Mouse (Mus musculus) neural tube, embryonic 15.5 days (tissue): ENCODE measurements around the gene Vopp1. TPM values are rescaled to one million over a fixed set of nuclear protein-coding genes. Genes with fewer than 3 reads are reported as not detected.

Experiments used
- ATAC-seq: fragments of 200-750 bp; cut with Nextera tagmentation; 2 replicates; pipeline ENCODE4 v1.8.0; 2017; ENCODE audit warnings: mild to moderate bottlenecking, moderate TSS enrichment, moderate library complexity; ENCODE audit not compliant: low FRiP score
- H3K27ac ChIP-seq: fragments of 300-500 bp; sonication (generic); replicated peaks from 2 replicates; pipeline ENCODE4 v1.5.1; 2015; ENCODE audit warnings: mild to moderate bottlenecking, inconsistent platforms
- H3K27me3 ChIP-seq: fragments of 300-500 bp; sonication (generic); replicated peaks from 2 replicates; pipeline ENCODE4 v1.6.1; 2015; ENCODE audit warnings: inconsistent platforms
- H3K36me3 ChIP-seq: fragments of 300-500 bp; sonication (generic); 2 replicates; pipeline ENCODE4 v1.6.1; 2015; ENCODE audit warnings: inconsistent platforms
- H3K4me1 ChIP-seq: fragments of 300-500 bp; sonication (generic); 2 replicates; pipeline ENCODE4 v1.6.1; 2015; ENCODE audit warnings: inconsistent platforms
- H3K4me2 ChIP-seq: fragments of 300-500 bp; sonication (generic); 2 replicates; pipeline ENCODE4 v1.6.1; 2015; ENCODE audit warnings: inconsistent platforms, mild to moderate bottlenecking, moderate library complexity
- H3K4me3 ChIP-seq: fragments of 300-500 bp; sonication (generic); replicated peaks from 2 replicates; pipeline ENCODE4 v1.5.1; 2015; ENCODE audit warnings: mild to moderate bottlenecking, inconsistent platforms
- H3K9ac ChIP-seq: fragments of 300-500 bp; sonication (generic); replicated peaks from 2 replicates; pipeline ENCODE4 v1.6.1; 2015; ENCODE audit warnings: mild to moderate bottlenecking, inconsistent platforms
- H3K9me3 ChIP-seq: fragments of 300-500 bp; sonication (generic); replicated peaks from 2 replicates; pipeline ENCODE4 v1.6.1; 2016; ENCODE audit warnings: inconsistent platforms
- WGBS: fragments of 180-500 bp; shearing (Covaris S2); methylation state at CpG from one replicate; pipeline ENCODE4 v1.1.7; 2015; ENCODE audit warnings: mixed read lengths; 5-methylcytosine and 5-hydroxymethylcytosine counted together
- polyA plus RNA-seq: library from polyadenylated mRNA; unstranded; fragments of >200 nt; fragmentation: Nextera tagmentation; extraction: Ambion mirVana; gene quantifications from 2 replicates; pipeline ENCODE4 v1.2.1, GENCODE M21; 2015

Gene Vopp1
- polyA plus RNA-seq, 1 experiment from 2014 or later: 197 TPM

DNA sequence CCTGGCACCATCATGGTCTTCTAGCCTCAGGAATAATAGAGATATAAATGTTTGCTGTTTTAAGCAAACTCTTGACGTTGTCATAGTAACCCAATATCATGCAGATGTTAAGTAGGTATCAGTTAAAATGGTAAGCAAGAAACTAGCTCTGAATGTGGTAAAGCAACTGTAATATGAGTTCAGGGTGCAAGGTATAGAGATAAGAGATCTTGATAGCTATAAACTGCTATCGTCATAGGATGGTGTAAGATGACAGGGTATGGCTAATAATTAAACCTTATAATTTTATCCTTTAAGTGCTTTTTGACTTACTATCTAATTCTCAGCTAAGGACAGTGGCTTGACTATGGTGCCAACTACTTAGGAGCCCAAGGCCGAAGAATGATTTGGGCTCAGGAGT lies 44.6 kb downstream of the Vopp1 start:
- Histone ChIP-seq H3K9me3 (no peaks in the 10 kb centered on the region), H3K4me1 (peaks cover 7% of the 10 kb centered on the region), H3K27ac (no peak overlapping the region), H3K4me2 (no peak overlapping the region), H3K36me3 (no peaks in the 10 kb centered on the region), H3K4me3 (no peak overlapping the region), H3K9ac (no peak overlapping the region), H3K27me3 (no peaks in the 10 kb centered on the region)
- 91% methylated on average over 3 of the region's 3 CpGs for WGBS
- no peak for ATAC-seq

DNA sequence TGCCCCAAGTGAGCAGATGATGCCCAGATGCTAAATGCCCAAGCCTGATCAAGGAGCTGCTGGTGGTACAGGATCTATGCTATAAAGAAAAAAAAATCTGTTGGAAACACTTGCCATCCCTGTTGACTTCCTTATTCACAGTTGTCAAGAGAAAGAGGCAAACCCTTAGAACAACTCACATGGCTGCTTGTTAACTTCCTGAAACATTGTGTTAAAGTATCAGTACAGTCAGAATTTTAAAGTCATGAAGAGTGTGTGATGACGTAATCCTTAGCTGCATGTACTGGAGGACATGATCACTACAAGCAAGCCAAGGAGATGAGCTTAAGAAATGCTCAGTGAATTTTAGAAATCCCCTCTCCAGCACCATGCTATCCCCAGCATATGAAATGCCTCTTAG lies 51.2 kb downstream of the Vopp1 start:
- Histone ChIP-seq H3K36me3 (peaks cover 23% of the 10 kb centered on the region), H3K4me3 (no peak overlapping the region), H3K27me3 (no peaks in the 10 kb centered on the region), H3K4me2 (no peak overlapping the region), H3K9ac (no peak overlapping the region), H3K4me1 (no peaks in the 10 kb centered on the region), H3K27ac (no peak overlapping the region), H3K9me3 (no peaks in the 10 kb centered on the region)
- 93% methylated on average over 1 of the region's 1 CpGs for WGBS
- ATAC-seq: no peak

DNA sequence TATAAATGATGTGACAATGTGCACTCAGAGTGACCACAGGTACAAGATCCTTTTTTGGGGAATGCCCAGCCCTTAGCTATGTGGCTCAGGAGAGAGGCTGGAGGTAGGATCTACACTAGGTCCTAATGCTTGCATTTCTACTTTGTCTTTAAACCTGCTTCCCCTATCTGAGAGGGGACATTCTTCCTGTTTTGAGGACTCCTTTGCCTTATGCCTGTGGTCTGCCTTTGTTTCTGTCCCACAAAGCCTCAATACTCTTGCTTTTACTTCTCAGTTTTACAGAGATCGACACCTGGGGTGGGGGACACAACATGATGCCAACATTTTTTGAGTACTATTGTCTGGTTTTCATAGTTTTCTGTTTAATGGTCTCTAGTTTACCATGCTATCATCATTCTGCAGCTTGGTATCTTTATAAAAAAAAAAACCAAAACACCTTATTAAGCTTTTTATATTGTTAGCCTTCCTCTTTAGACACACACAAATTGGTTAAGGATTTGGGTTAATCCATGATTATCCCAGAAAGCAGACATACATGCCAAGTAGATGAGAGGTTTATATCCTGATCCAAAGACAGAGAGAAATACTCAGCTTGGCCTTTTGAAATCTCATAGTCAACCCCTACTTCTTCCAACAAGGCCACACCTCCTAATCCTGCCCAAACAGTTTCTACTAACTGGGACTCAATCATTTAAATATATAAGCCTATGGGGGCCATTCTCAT lies 54.3 kb downstream of the Vopp1 start:
- no peak overlapping the region for H3K9ac ChIP-seq
- H3K27me3 ChIP-seq: no peaks in the 10 kb centered on the region
- no peaks in the 10 kb centered on the region for H3K4me1 ChIP-seq
- no peak overlapping the region for H3K4me3 ChIP-seq
- WGBS: 87% methylated on average over 1 of the region's 1 CpGs
- H3K27ac ChIP-seq: no peak overlapping the region
- no peak overlapping the region for H3K4me2 ChIP-seq
- H3K36me3 ChIP-seq: peaks cover 26% of the 10 kb centered on the region
- no peaks in the 10 kb centered on the region for H3K9me3 ChIP-seq
- no peak for ATAC-seq

DNA sequence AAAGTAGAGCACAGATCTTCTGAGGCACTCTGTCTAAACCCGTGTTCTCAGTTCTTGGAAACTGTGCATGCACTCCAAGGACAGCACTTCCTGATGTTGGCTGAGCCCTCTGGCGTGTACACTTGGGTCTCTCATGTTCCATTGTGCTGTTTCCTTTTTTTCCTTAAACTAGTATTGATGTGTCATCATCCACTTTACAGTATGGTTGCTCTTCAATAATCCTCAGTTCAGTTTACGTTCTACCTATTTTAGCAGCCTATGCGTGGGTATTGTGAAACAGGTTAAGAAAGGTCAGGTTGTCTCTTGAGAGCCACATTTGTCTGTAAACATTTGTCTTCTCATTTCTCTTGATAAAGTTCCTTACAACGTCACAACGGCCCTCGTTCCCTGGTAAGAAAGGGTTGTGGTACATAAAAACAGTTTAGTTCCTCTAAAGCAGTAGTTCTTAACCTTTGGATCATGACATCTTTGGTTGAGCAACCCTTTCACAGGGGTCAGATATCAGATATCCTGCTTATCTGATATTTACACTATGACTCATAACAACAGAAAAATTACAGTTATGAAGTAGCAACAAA lies 55.9 kb downstream of the Vopp1 start:
- no peaks in the 10 kb centered on the region for H3K4me1 ChIP-seq
- H3K4me3 ChIP-seq: no peak overlapping the region
- no peak for ATAC-seq
- WGBS: 92% methylated on average over 7 of the region's 7 CpGs
- no peaks in the 10 kb centered on the region for H3K27me3 ChIP-seq
- peaks cover 22% of the 10 kb centered on the region for H3K36me3 ChIP-seq
- H3K27ac ChIP-seq: no peak overlapping the region
- no peak overlapping the region for H3K4me2 ChIP-seq
- no peak overlapping the region for H3K9ac ChIP-seq
- no peaks in the 10 kb centered on the region for H3K9me3 ChIP-seq

DNA sequence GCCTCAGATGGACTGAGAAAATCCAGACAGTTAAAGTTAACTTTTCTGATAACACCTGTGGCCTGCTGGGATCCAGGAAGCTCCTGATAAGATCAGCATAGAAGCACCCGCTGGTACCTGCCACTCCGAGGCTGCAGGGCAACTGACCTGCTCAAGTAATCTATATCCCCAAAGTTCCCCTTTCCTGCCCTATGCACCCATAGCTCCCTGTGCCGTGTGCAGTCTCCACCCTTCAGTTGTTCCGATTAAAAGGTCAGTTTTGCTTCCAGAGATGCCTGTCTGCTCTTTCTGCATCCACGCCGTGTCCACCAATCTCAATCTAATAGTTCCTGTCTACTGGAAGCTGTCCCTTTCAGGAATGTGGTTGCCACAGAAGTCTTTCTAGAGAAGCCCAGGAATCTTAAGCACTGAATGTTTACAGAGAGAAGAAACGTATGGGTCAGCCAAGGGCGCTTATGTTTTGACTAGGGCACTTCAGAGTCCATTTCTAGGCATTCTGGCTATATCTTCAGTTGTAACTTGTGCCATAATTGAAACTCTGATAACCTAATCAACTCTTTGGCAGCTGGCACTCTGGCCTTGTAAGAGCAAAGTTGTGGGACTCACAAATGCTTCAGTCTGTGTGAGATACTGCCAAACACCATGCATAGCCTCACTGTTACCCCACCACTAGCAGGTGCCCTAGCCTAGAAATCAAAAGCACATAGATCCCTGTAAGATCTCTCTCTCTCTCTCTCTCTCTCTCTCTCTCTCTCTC lies 57.7 kb downstream of the Vopp1 start:
- WGBS: 85% methylated on average over 8 of the region's 8 CpGs
- no peaks in the 10 kb centered on the region for H3K27me3 ChIP-seq
- no peaks in the 10 kb centered on the region for H3K9me3 ChIP-seq
- H3K27ac ChIP-seq: no peak overlapping the region
- H3K4me2 ChIP-seq: no peak overlapping the region
- no peak overlapping the region for H3K9ac ChIP-seq
- peaks cover 14% of the 10 kb centered on the region for H3K36me3 ChIP-seq
- no peak overlapping the region for H3K4me3 ChIP-seq
- no peak for ATAC-seq
- no peaks in the 10 kb centered on the region for H3K4me1 ChIP-seq

DNA sequence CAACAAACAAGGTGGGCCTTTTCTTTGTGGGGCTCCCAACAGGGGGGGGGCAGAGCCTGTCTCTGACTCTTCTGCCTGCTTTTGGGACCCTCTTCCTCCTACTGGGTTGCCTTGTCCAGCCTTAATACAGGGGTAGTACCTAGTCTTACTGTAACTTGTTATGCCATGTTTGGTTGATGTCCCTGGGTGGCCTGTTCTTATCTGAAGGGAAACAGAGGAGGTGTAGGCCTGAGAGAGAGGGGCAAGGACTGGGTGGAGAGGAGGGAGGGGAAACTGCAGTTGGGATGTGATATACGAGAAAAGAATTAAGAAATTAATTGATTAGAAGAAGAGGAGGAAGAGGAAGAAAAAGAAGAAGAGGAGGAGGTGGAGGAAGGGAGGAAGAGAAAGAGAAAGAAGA lies 58.7 kb downstream of the Vopp1 start:
- no peak overlapping the region for H3K27ac ChIP-seq
- no peak overlapping the region for H3K4me3 ChIP-seq
- no peaks in the 10 kb centered on the region for H3K9me3 ChIP-seq
- peaks cover 17% of the 10 kb centered on the region for H3K36me3 ChIP-seq
- no peak overlapping the region for H3K4me2 ChIP-seq
- no peaks in the 10 kb centered on the region for H3K4me1 ChIP-seq
- WGBS: 100% methylated on average over 1 of the region's 1 CpGs
- H3K27me3 ChIP-seq: no peaks in the 10 kb centered on the region
- H3K9ac ChIP-seq: no peak overlapping the region
- no peak for ATAC-seq

DNA sequence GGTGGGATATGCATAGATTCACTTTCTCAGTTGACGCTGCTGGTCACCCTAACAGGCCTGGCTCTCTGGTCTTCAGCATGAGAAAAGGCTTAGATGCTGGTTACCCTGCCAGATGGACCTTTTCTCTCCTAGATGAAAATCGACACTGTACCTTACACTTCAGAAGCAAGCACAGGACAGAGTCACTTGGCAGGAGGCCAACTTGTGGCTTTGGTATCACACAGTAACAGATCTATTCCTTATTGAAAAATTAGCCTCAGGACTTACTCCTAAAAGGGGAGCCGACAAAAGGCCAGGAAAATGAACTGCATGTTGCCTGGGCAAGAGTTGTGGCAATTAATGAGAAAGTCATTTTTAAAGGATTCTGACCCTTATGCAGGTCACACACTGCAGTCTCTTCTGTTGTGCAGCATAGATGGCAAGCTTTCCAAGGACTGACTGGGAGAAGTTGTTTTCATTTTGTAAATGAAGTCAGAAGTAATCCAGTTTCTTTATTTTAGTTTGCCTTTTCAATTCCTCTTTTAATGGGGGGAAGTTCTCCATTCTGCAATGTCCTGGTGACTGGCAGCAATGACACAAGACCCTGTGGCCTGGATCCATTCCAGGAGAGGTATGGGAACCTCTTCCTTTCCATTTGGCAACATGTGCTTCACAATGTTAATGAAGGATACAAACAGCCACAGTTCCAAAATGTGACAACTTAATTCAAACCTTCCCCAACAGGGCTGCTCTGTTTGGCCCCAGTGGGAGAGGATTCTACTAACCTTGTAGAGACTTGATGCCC lies 59.7 kb downstream of the Vopp1 start:
- Histone ChIP-seq H3K9ac (no peak overlapping the region), H3K4me3 (no peak overlapping the region), H3K36me3 (peaks cover 18% of the 10 kb centered on the region), H3K9me3 (no peaks in the 10 kb centered on the region), H3K27me3 (no peaks in the 10 kb centered on the region), H3K4me2 (no peak overlapping the region), H3K27ac (no peak overlapping the region), H3K4me1 (no peaks in the 10 kb centered on the region)
- ATAC-seq: no peak
- WGBS: 69% methylated on average over 3 of the region's 3 CpGs

DNA sequence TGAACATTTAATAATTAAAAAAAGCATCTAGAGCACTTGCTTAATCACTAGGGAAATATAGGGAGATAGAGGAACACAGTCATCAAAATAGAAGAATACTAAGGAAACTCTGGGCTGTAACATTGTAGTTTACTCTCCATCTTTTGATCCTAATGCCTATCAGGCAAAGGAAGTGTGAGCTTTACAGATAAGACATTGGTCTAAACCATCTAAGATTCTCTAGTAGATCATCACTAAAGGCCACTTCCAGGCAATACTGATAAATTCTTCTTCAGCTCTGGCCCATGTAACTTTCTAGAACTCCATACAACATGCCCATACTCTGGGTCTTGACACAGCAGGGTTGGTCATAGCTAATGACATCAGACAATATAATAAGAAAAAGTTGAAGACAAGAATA lies 61.9 kb downstream of the Vopp1 start:
- H3K4me3 ChIP-seq: no peak overlapping the region
- no peak for ATAC-seq
- no peak overlapping the region for H3K4me2 ChIP-seq
- no peak overlapping the region for H3K9ac ChIP-seq
- no peaks in the 10 kb centered on the region for H3K4me1 ChIP-seq
- H3K27me3 ChIP-seq: no peaks in the 10 kb centered on the region
- peaks cover 19% of the 10 kb centered on the region for H3K36me3 ChIP-seq
- H3K27ac ChIP-seq: no peak overlapping the region
- no peaks in the 10 kb centered on the region for H3K9me3 ChIP-seq

DNA sequence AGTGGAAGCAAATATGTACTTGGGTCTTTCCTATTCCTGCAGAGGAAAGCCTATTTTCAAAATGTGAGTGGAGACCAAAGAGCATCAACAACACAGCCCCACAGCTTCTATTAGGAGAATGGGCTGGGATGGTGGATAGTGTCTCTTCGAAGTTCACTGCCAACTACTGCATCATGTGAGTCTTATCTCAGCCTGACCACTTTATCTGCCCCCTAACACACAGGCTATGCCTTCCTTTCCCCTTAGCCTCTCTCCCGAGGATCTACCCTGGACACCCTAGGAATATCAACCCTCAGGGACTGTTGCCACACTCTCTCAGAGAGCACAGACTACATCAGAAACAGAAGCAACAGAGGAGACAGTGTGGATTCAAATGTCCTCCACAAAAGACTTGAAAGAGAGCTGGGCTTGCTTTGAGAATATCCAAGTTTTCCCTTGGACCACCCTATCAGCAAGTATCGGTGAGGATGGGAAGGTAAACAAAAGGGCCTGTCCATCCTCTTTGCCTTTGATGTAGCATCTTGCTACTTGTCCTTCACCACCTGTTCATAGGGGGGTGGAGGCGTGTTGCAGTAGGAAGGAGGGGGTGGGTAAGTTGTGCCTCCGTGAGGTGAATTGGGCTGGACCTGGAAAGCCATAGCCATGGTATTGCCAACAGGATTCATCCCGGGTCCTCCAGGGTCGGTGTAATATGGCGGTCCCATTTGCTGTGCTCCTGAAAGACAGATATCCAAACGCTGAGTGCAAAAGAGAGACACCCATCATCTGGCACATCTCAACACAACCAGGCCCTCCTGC lies 70.8 kb downstream of the Vopp1 start:
- Histone ChIP-seq H3K4me1 (no peaks in the 10 kb centered on the region), H3K27me3 (no peaks in the 10 kb centered on the region), H3K9me3 (no peaks in the 10 kb centered on the region), H3K4me3 (no peak overlapping the region), H3K9ac (no peak overlapping the region), H3K27ac (no peak overlapping the region), H3K4me2 (no peak overlapping the region), H3K36me3 (peaks cover 31% of the 10 kb centered on the region)
- no peak for ATAC-seq
- WGBS: 96% methylated on average over 9 of the region's 9 CpGs

DNA sequence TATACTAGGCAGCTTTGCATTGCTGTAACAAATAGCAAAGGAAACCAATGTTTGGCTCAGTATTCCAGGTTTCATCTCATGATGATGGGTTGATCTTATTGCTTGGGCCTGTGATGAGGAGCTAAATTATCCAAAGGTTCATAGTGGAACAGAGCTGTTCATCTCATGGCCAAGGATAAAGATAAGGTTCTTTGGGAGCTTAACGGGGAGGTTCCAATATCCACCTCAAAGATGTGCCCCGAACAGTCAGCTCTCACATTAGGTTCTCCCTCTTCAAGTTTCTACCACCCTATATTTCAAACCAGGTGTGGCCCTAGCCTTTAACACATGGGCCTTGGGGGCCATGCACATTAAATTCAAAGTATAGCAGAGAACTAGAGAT lies 79.2 kb downstream of the Vopp1 start:
- H3K36me3 ChIP-seq: no peaks in the 10 kb centered on the region
- no peak overlapping the region for H3K4me2 ChIP-seq
- no peak overlapping the region for H3K4me3 ChIP-seq
- ATAC-seq: no peak
- no peaks in the 10 kb centered on the region for H3K4me1 ChIP-seq
- H3K9ac ChIP-seq: no peak overlapping the region
- WGBS: 93% methylated on average over 2 of the region's 2 CpGs
- no peaks in the 10 kb centered on the region for H3K9me3 ChIP-seq
- H3K27me3 ChIP-seq: no peaks in the 10 kb centered on the region
- no peak overlapping the region for H3K27ac ChIP-seq
